Mouse (Mus musculus): ENCODE data around the gene Gna15. TPM values are rescaled to one million over a fixed set of nuclear protein-coding genes. Genes with fewer than 3 reads are reported as not detected.

Gna15 gene
- polyA plus RNA-seq, 1 experiment from 2014 or later, result 2.5 TPM

DNA sequence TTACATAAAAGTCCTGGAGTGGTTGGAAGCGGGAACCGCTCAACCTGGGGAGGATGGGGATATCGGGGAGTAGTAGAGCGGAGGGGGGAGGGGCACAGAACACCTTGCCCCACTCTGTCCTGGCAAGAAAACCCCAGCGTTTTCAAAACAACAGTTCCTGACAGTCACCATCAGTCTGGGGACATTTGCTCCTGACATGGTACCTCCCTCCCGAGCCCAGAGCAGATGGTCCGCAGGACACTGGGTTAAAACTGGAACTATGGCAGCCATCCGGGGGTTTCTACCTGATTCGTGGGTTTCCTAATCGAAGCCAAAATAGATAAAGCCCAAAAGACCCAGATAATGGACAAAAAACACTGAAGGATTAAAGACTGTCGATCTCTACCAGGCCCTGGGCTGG lies 63.1 kb downstream of the Gna15 start:
- H3K9ac ChIP-seq (ENCODE audit: low read depth, low read length), result no peak overlapping the region
- H3K4me1 ChIP-seq (ENCODE audit: control insufficient read depth, insufficient read depth, low read length), result peaks cover 6% of the 10 kb centered on the region
- no peak overlapping the region for H3K4me2 ChIP-seq
- no peak for ATAC-seq (replicated peaks; ENCODE audit: insufficient number of reproducible peaks, low FRiP score, low TSS enrichment)
- H3K4me3 ChIP-seq (ENCODE audit: low read depth, low read length), result no peak overlapping the region
- WGBS (ENCODE audit: insufficient replicate concordance), result 33% methylated on average over 11 of the region's 11 CpGs
- H3K27ac ChIP-seq (ENCODE audit: low read depth, low read length), result no peak overlapping the region
- H3K9me3 ChIP-seq (replicated peaks; ENCODE audit: control insufficient read depth, low read length), result no peaks in the 10 kb centered on the region
- H3K36me3 ChIP-seq (ENCODE audit: control insufficient read depth, insufficient read depth, low read length), result no peaks in the 10 kb centered on the region
- peaks cover 94% of the 10 kb centered on the region for H3K27me3 ChIP-seq (ENCODE audit: control insufficient read depth, insufficient read depth, low read length)

DNA sequence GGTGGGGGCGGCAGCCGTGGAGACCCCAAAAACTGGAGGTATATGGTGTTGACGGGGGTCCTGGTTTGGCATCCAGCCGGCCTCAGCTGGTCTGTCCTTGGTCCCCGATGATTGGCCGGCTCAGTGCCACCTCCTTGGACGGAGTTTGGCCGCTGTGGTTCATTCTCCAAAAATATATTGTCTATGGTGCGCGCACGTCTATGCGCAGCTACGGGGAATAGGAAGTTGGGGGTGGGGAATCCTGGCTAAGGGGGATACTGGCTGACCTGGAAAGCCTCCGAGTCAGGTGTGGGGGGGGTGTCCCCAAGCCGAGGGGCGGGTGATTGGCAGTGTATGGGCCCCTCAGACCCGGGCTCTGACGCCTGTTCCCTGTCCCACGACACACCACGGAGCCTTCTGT lies 63.6 kb downstream of the Gna15 start:
- H3K9me3 ChIP-seq (replicated peaks; ENCODE audit: control insufficient read depth, low read length), result no peaks in the 10 kb centered on the region
- 0 out of 2 replicates have a peak overlapping the region, but pooled peaks have one; percentile 8 for H3K4me3 ChIP-seq (ENCODE audit: low read depth, low read length)
- WGBS (ENCODE audit: insufficient replicate concordance), result 27% methylated on average over 20 of the region's 20 CpGs
- H3K27me3 ChIP-seq (ENCODE audit: control insufficient read depth, insufficient read depth, low read length), result peaks cover 94% of the 10 kb centered on the region
- H3K9ac ChIP-seq (ENCODE audit: low read depth, low read length), result no peak overlapping the region
- H3K27ac ChIP-seq (ENCODE audit: low read depth, low read length), result no peak overlapping the region
- no peak overlapping the region for H3K4me2 ChIP-seq
- no peaks in the 10 kb centered on the region for H3K36me3 ChIP-seq (ENCODE audit: control insufficient read depth, insufficient read depth, low read length)
- no peak for ATAC-seq (replicated peaks; ENCODE audit: insufficient number of reproducible peaks, low FRiP score, low TSS enrichment)
- peaks cover 6% of the 10 kb centered on the region for H3K4me1 ChIP-seq (ENCODE audit: control insufficient read depth, insufficient read depth, low read length)

DNA sequence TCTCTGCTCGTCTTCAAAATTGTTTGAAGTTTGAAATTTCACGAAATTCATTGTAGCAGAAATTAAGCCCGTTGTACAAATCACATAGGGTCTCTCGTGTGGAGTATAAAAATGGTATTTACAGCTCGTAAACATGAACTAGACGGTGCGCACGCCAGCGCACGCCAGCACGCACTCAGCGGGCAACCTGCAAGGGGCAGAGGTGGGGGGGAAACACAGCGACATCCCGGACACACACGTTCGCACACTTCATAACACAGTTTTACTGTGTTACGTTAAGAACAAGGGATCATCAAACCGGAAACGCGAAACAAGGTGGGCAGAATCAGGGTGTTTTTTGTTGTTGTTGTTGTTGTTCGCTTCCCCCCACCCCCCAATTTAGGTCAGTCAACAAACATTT lies 64.6 kb downstream of the Gna15 start:
- Histone ChIP-seq H3K9me3 (replicated peaks; ENCODE audit: control insufficient read depth, low read length) (no peaks in the 10 kb centered on the region), H3K9ac (ENCODE audit: low read depth, low read length) (no peak overlapping the region), H3K27ac (ENCODE audit: low read depth, low read length) (no peak overlapping the region), H3K4me3 (ENCODE audit: low read depth, low read length) (no peak overlapping the region), H3K4me1 (ENCODE audit: control insufficient read depth, insufficient read depth, low read length) (peaks cover 4% of the 10 kb centered on the region), H3K36me3 (ENCODE audit: control insufficient read depth, insufficient read depth, low read length) (no peaks in the 10 kb centered on the region), H3K27me3 (ENCODE audit: control insufficient read depth, insufficient read depth, low read length) (peaks cover 94% of the 10 kb centered on the region), H3K4me2 (no peak overlapping the region)
- ATAC-seq (replicated peaks; ENCODE audit: insufficient number of reproducible peaks, low FRiP score, low TSS enrichment), result no peak
- 58% methylated on average over 21 of the region's 21 CpGs for WGBS (ENCODE audit: insufficient replicate concordance)

DNA sequence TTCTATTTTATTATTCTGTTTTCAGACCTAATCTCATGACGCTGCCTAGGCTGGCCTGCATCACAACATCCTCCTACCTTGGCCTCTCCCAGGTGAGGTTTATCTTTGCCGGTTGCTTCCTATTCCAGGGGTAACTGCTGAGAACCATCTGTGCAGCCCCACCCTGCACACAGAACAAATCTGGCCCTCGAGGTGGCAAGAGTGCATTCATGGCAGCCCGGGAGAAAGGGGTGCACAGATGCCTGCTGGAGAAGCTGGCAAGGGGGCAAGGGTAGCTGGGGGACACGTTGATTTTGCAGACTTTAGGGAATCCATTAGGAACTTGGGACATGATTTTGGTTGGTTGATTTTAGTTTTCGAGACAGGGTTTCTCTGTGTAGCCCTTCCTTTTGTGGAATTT lies 65.8 kb downstream of the Gna15 start:
- H3K36me3 ChIP-seq (ENCODE audit: control insufficient read depth, insufficient read depth, low read length), result no peaks in the 10 kb centered on the region
- no peak overlapping the region for H3K4me3 ChIP-seq (ENCODE audit: low read depth, low read length)
- no peaks in the 10 kb centered on the region for H3K4me1 ChIP-seq (ENCODE audit: control insufficient read depth, insufficient read depth, low read length)
- no peaks in the 10 kb centered on the region for H3K9me3 ChIP-seq (replicated peaks; ENCODE audit: control insufficient read depth, low read length)
- H3K9ac ChIP-seq (ENCODE audit: low read depth, low read length), result no peak overlapping the region
- no peak for ATAC-seq (replicated peaks; ENCODE audit: insufficient number of reproducible peaks, low FRiP score, low TSS enrichment)
- no peak overlapping the region for H3K4me2 ChIP-seq
- 76% methylated on average over 6 of the region's 6 CpGs for WGBS (ENCODE audit: insufficient replicate concordance)
- H3K27me3 ChIP-seq (ENCODE audit: control insufficient read depth, insufficient read depth, low read length), result peaks cover 94% of the 10 kb centered on the region
- H3K27ac ChIP-seq (ENCODE audit: low read depth, low read length), result no peak overlapping the region

DNA sequence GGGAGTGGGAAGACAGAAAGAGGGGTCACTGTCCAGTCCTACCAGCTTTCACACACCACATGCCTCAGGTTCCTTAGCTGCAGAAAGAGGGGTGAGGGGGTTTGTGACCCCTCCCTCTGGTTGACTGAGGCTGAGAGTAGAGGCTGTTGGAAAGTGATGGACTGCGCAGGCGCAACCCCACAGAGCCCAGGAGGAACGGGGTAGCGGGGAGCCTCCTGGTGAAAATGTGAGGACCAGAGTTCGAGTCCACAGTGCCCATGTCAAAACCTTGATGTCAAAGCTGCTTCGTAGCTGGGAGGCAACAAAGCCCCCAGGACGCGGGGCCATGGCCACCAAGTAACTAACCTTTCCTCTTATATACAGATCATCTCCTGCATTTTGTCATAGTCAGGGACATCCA lies 66.4 kb downstream of the Gna15 start:
- Histone ChIP-seq H3K27me3 (ENCODE audit: control insufficient read depth, insufficient read depth, low read length) (peaks cover 94% of the 10 kb centered on the region), H3K9ac (ENCODE audit: low read depth, low read length) (no peak overlapping the region), H3K36me3 (ENCODE audit: control insufficient read depth, insufficient read depth, low read length) (no peaks in the 10 kb centered on the region), H3K27ac (ENCODE audit: low read depth, low read length) (no peak overlapping the region), H3K4me2 (no peak overlapping the region), H3K9me3 (replicated peaks; ENCODE audit: control insufficient read depth, low read length) (no peaks in the 10 kb centered on the region), H3K4me1 (ENCODE audit: control insufficient read depth, insufficient read depth, low read length) (no peaks in the 10 kb centered on the region), H3K4me3 (ENCODE audit: low read depth, low read length) (no peak overlapping the region)
- WGBS (ENCODE audit: insufficient replicate concordance), result 77% methylated on average over 8 of the region's 8 CpGs
- no peak for ATAC-seq (replicated peaks; ENCODE audit: insufficient number of reproducible peaks, low FRiP score, low TSS enrichment)

DNA sequence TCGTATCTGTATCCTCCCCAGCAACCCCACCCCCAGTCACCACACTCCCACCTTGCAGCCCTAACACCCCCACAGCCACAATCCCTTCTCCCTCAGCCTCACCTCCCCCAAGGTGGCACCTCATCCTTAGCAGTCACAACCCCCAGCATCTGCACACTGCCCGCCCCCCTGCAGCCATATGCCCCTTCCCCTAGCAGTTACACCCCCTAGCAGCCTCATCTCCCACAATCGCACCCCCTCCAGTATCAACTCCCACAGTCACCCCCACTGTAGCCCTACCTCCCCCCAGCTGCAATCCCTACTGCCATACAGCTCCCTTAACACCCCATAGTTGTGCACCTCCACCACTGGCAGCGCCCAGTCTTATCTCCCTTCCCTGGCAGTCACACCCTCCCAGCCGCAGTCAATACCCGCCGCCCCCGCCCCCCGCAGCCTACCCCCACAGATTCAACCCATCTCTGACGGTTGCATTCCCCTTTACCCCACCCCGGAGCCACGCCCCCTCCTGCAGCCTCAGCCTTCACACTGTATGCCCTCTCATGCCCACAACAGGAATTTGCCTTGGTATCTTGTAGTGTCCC lies 67.0 kb downstream of the Gna15 start:
- no peak overlapping the region for H3K4me3 ChIP-seq (ENCODE audit: low read depth, low read length)
- peaks cover 94% of the 10 kb centered on the region for H3K27me3 ChIP-seq (ENCODE audit: control insufficient read depth, insufficient read depth, low read length)
- no peaks in the 10 kb centered on the region for H3K4me1 ChIP-seq (ENCODE audit: control insufficient read depth, insufficient read depth, low read length)
- no peaks in the 10 kb centered on the region for H3K9me3 ChIP-seq (replicated peaks; ENCODE audit: control insufficient read depth, low read length)
- no peak overlapping the region for H3K27ac ChIP-seq (ENCODE audit: low read depth, low read length)
- H3K36me3 ChIP-seq (ENCODE audit: control insufficient read depth, insufficient read depth, low read length), result no peaks in the 10 kb centered on the region
- 23% methylated on average over 12 of the region's 12 CpGs for WGBS (ENCODE audit: insufficient replicate concordance)
- H3K4me2 ChIP-seq, result no peak overlapping the region
- ATAC-seq (replicated peaks; ENCODE audit: insufficient number of reproducible peaks, low FRiP score, low TSS enrichment), result no peak
- no peak overlapping the region for H3K9ac ChIP-seq (ENCODE audit: low read depth, low read length)

GRCm38 (mm10) chr10:81455181-81455895 lies 68.7 kb downstream of the Gna15 start, which contains the start of gene Nfic:
Nfic (minus strand) TSS chr10:81455635.
- ATAC-seq (replicated peaks; ENCODE audit: insufficient number of reproducible peaks, low FRiP score, low TSS enrichment), result no peak
- H3K9ac ChIP-seq (ENCODE audit: low read depth, low read length), result no peak within 1 kb of the TSS
- peaks cover 94% of the 10 kb centered on the region for H3K27me3 ChIP-seq (ENCODE audit: control insufficient read depth, insufficient read depth, low read length)
- whole genome bisulfite sequencing (ENCODE audit: insufficient replicate concordance), result 59% methylated on average over 28 of the region's 28 CpGs
- H3K9me3 ChIP-seq (replicated peaks; ENCODE audit: control insufficient read depth, low read length), result no peaks in the 10 kb centered on the region
- H3K27ac ChIP-seq (ENCODE audit: low read depth, low read length), result no peak within 1 kb of the TSS
- H3K4me1 ChIP-seq (ENCODE audit: control insufficient read depth, insufficient read depth, low read length), result no peaks in the 10 kb centered on the region
- no peak within 1 kb of the TSS for H3K4me2 ChIP-seq
- no peak within 1 kb of the TSS for H3K4me3 ChIP-seq (ENCODE audit: low read depth, low read length)
- H3K36me3 ChIP-seq (ENCODE audit: control insufficient read depth, insufficient read depth, low read length), result no peaks in the 10 kb centered on the region

DNA sequence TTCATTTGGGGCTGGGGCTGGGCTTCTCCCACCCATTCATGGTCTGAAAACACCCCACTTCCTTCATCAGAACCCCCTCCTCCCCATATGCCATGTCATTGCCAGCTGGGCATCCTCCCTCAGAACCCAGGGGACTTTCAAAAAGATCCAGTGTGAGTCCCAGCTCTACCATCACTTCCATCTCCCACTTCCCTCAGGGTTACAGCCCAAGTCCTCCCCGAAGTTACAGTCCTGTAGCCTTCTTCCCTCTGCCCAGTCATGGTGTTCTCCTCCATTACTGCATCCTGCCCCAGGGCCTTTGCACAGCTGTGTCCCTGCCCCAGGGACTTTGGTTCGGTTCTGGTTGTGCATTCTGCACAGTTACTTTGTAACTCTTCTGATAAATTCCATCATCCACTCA lies 69.9 kb downstream of the Gna15 start:
- H3K36me3 ChIP-seq (ENCODE audit: control insufficient read depth, insufficient read depth, low read length), result no peaks in the 10 kb centered on the region
- no peaks in the 10 kb centered on the region for H3K9me3 ChIP-seq (replicated peaks; ENCODE audit: control insufficient read depth, low read length)
- no peak for ATAC-seq (replicated peaks; ENCODE audit: insufficient number of reproducible peaks, low FRiP score, low TSS enrichment)
- H3K9ac ChIP-seq (ENCODE audit: low read depth, low read length), result no peak overlapping the region
- peaks cover 83% of the 10 kb centered on the region for H3K27me3 ChIP-seq (ENCODE audit: control insufficient read depth, insufficient read depth, low read length)
- 64% methylated on average over 2 of the region's 2 CpGs for WGBS (ENCODE audit: insufficient replicate concordance)
- no peak overlapping the region for H3K4me2 ChIP-seq
- H3K27ac ChIP-seq (ENCODE audit: low read depth, low read length), result no peak overlapping the region
- no peak overlapping the region for H3K4me3 ChIP-seq (ENCODE audit: low read depth, low read length)
- H3K4me1 ChIP-seq (ENCODE audit: control insufficient read depth, insufficient read depth, low read length), result no peaks in the 10 kb centered on the region

DNA sequence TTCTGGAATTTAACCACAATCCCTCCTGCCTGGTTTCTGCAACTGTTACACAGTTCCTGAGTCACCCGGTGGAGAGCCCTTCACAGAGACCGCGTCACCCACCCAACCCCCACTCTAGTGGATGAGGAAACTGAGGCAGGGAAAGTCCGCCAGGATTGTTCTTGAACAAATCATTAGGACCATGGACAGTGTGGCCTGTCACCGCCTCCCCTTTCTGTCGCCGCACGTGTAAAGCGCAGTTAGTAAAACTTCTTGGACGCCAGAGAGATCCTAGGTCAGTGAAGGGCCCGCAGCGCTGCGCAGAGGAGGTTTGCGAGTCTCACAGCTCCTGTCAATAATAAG lies 71.1 kb downstream of the Gna15 start:
- no peaks in the 10 kb centered on the region for H3K36me3 ChIP-seq (ENCODE audit: control insufficient read depth, insufficient read depth, low read length)
- H3K27me3 ChIP-seq (ENCODE audit: control insufficient read depth, insufficient read depth, low read length), result peaks cover 74% of the 10 kb centered on the region
- no peak overlapping the region for H3K27ac ChIP-seq (ENCODE audit: low read depth, low read length)
- no peak for ATAC-seq (replicated peaks; ENCODE audit: insufficient number of reproducible peaks, low FRiP score, low TSS enrichment)
- no peaks in the 10 kb centered on the region for H3K9me3 ChIP-seq (replicated peaks; ENCODE audit: control insufficient read depth, low read length)
- 7% methylated on average over 14 of the region's 14 CpGs for WGBS (ENCODE audit: insufficient replicate concordance)
- no peak overlapping the region; the same call in 1 of the 2 replicates for H3K4me2 ChIP-seq
- H3K4me3 ChIP-seq (ENCODE audit: low read depth, low read length), result no peak overlapping the region
- no peak overlapping the region for H3K9ac ChIP-seq (ENCODE audit: low read depth, low read length)
- H3K4me1 ChIP-seq (ENCODE audit: control insufficient read depth, insufficient read depth, low read length), result no peaks in the 10 kb centered on the region
